Mouse (Mus musculus) heart, adult 11 months (tissue): ENCODE results near the gene Mgat5.

Experiments
- DNase-seq: peaks from one replicate; pipeline ENCODE4 v3.0.0; 2022

Gene Mgat5

GRCm38 (mm10) chr1:127308989-127309701 is 104.3 kb downstream of the Mgat5 start:
- DNase-seq: no peak

- DNase-seq: peak; percentile 54
Measured at GRCm38 (mm10) chr1:127310011-127310410, 105.2 kb downstream of the Mgat5 start.

- DNase-seq: peak; percentile 42
Measured at GRCm38 (mm10) chr1:127310703-127311102, 105.9 kb downstream of the Mgat5 start.

GRCm38 (mm10) chr1:127313652-127314350 is 109.0 kb downstream of the Mgat5 start:
- peak; percentile 87 for DNase-seq

- peak; percentile 66 for DNase-seq
Measured at GRCm38 (mm10) chr1:127315763-127316627, 111.2 kb downstream of the Mgat5 start.

GRCm38 (mm10) chr1:127316651-127317050 is 111.8 kb downstream of the Mgat5 start:
- peak; percentile 73 for DNase-seq

- DNase-seq: peak; percentile 71
Measured at GRCm38 (mm10) chr1:127317541-127317940, 112.7 kb downstream of the Mgat5 start.

- DNase-seq: peak; percentile 69
Measured at GRCm38 (mm10) chr1:127318486-127318885, 113.7 kb downstream of the Mgat5 start.

GRCm38 (mm10) chr1:127319768-127320167 is 115.0 kb downstream of the Mgat5 start:
- DNase-seq: no peak

- DNase-seq: peak; percentile 83
Measured at GRCm38 (mm10) chr1:127320956-127321355, 116.1 kb downstream of the Mgat5 start.

- peak; percentile 66 for DNase-seq
Measured at GRCm38 (mm10) chr1:127321638-127322037, 116.8 kb downstream of the Mgat5 start.

- DNase-seq: peak; percentile 71
Measured at GRCm38 (mm10) chr1:127322169-127322805, 117.5 kb downstream of the Mgat5 start.

GRCm38 (mm10) chr1:127325601-127326198 is 120.9 kb downstream of the Mgat5 start:
- DNase-seq: peak; percentile 68

- DNase-seq: peak; percentile 55
Measured at GRCm38 (mm10) chr1:127327773-127328172, 123.0 kb downstream of the Mgat5 start.

- peak; percentile 70 for DNase-seq
Measured at GRCm38 (mm10) chr1:127328354-127328875, 123.6 kb downstream of the Mgat5 start.

GRCm38 (mm10) chr1:127329810-127330209 is 125.0 kb downstream of the Mgat5 start:
- peak; percentile 96 for DNase-seq

GRCm38 (mm10) chr1:127337740-127338139 is 132.9 kb downstream of the Mgat5 start:
- peak; percentile 58 for DNase-seq

- peak; percentile 95 for DNase-seq
Measured at GRCm38 (mm10) chr1:127338833-127339487, 134.1 kb downstream of the Mgat5 start.

GRCm38 (mm10) chr1:127340296-127340695 is 135.5 kb downstream of the Mgat5 start:
- DNase-seq: peak; percentile 85

- no peak for DNase-seq
Measured at GRCm38 (mm10) chr1:127344913-127345312, 140.1 kb downstream of the Mgat5 start.

GRCm38 (mm10) chr1:127346596-127347139 is 141.9 kb downstream of the Mgat5 start:
- DNase-seq: peak; percentile 88
